Mouse (Mus musculus) MEL (cell line): ENCODE data around the gene Elp5. TPM values are rescaled to one million over a fixed set of nuclear protein-coding genes. Genes with fewer than 3 reads are reported as not detected.

Experiments used
- DNase-seq: peaks from one replicate; pipeline ENCODE4 v3.0.0; 2011; ENCODE audit warnings: low read depth, low spot score
- H3K27ac ChIP-seq: 2 replicates; pipeline ENCODE4 v1.5.1; 2012; ENCODE audit warnings: low read depth, mild to moderate bottlenecking, control low read depth, low read length, moderate library complexity; ENCODE audit not compliant: control insufficient read depth
- H3K27me3 ChIP-seq, 2 experiments: fragments of 150-350 bp in 1 of 2; sonication (generic) in 1 of 2; 2 replicates each; pipeline ENCODE4 v1.6.1; 2012; ENCODE audit warnings: low read length in 2 of 2, mild to moderate bottlenecking in 2 of 2, improper control_type of control experiment in 1 of 2, moderate library complexity in 1 of 2; ENCODE audit not compliant: insufficient read depth in 2 of 2, control insufficient read depth in 1 of 2
- H3K36me3 ChIP-seq, 2 experiments: 2 replicates each; pipeline ENCODE4 v1.6.1; 2012 to 2014; ENCODE audit warnings: low read length in 2 of 2, improper control_type of control experiment in 1 of 2, inconsistent platforms in 1 of 2, mild to moderate bottlenecking in 1 of 2; ENCODE audit not compliant: insufficient read depth in 2 of 2, control insufficient read depth in 1 of 2
- H3K4me1 ChIP-seq, 2 experiments: fragments of 150-350 bp in 1 of 2; sonication (generic) in 1 of 2; 2 replicates each; pipeline ENCODE4 v1.6.1; 2012; ENCODE audit warnings: low read length in 2 of 2, improper control_type of control experiment in 1 of 2, mild to moderate bottlenecking in 1 of 2; ENCODE audit not compliant: insufficient read depth in 2 of 2, control insufficient read depth in 1 of 2
- H3K4me3 ChIP-seq, 2 experiments: fragments of 150-350 bp in 1 of 2; sonication (generic) in 1 of 2; 2 replicates each; pipeline ENCODE4 v1.5.1; 2012; ENCODE audit warnings: low read depth in 2 of 2, low read length in 2 of 2, mild to moderate bottlenecking in 2 of 2, moderate library complexity in 2 of 2, control low read depth in 1 of 2, improper control_type of control experiment in 1 of 2; ENCODE audit not compliant: control insufficient read depth in 1 of 2, insufficient read depth in 1 of 2
- H3K79me2 ChIP-seq: 2 replicates; pipeline ENCODE4 v1.6.1; 2012; ENCODE audit warnings: mild to moderate bottlenecking, low read length, moderate library complexity; ENCODE audit not compliant: control insufficient read depth, poor library complexity, insufficient read depth
- H3K9ac ChIP-seq: 2 replicates; pipeline ENCODE4 v1.6.1; 2012; ENCODE audit warnings: low read depth, mild to moderate bottlenecking, control low read depth, low read length, moderate library complexity; ENCODE audit not compliant: control insufficient read depth, poor library complexity, severe bottlenecking
- H3K9me3 ChIP-seq: fragments of 150-350 bp; sonication (generic); replicated peaks from 2 replicates; pipeline ENCODE4 v1.6.1; 2012; ENCODE audit warnings: mild to moderate bottlenecking, low read length, improper control_type of control experiment, moderate library complexity; ENCODE audit not compliant: insufficient read depth
- BHLHE40 ChIP-seq: IDR thresholded peaks from 2 replicates; pipeline ENCODE4 v1.6.1; 2012; ENCODE audit warnings: low read depth, mild to moderate bottlenecking, inconsistent platforms, low read length, improper control_type of control experiment, borderline replicate concordance
- CHD1 ChIP-seq: IDR thresholded peaks from 2 replicates; pipeline ENCODE4 v1.6.1; 2012; ENCODE audit warnings: low read depth, mild to moderate bottlenecking, inconsistent platforms, low read length, improper control_type of control experiment
- CHD2 ChIP-seq: IDR thresholded peaks from 2 replicates; pipeline ENCODE4 v1.6.1; 2011; ENCODE audit warnings: low read length, improper control_type of control experiment
- CTCF ChIP-seq, 3 experiments: IDR thresholded peaks in 2 of 3; conservative IDR thresholded peaks in 1 of 3; 2 replicates each; pipeline ENCODE4 v1.5.1; 2011 to 2012; ENCODE audit warnings: low read length in 3 of 3, low read depth in 2 of 3, mild to moderate bottlenecking in 2 of 3, improper control_type of control experiment in 1 of 3, inconsistent platforms in 1 of 3, mixed read lengths in 1 of 3, moderate library complexity in 1 of 3; ENCODE audit not compliant: control insufficient read depth in 1 of 3, insufficient read depth in 1 of 3, poor library complexity in 1 of 3, severe bottlenecking in 1 of 3
- E2F4 ChIP-seq: IDR thresholded peaks from 2 replicates; pipeline ENCODE4 v1.6.1; 2011; ENCODE audit warnings: low read depth, low read length, improper control_type of control experiment, borderline replicate concordance
- ELF1 ChIP-seq: IDR thresholded peaks from 2 replicates; pipeline ENCODE4 v1.6.1; 2014; ENCODE audit warnings: low read depth, mild to moderate bottlenecking, inconsistent platforms, low read length, improper control_type of control experiment, moderate library complexity
- EP300 ChIP-seq, 2 experiments: IDR thresholded peaks; 2 replicates each; pipeline ENCODE4 v1.6.1; 2011; ENCODE audit warnings: improper control_type of control experiment in 2 of 2, low read length in 2 of 2, low read depth in 1 of 2, mild to moderate bottlenecking in 1 of 2
- ETS1 ChIP-seq: IDR thresholded peaks from 2 replicates; pipeline ENCODE4 v1.6.1; 2012; ENCODE audit warnings: low read depth, mild to moderate bottlenecking, inconsistent platforms, low read length, improper control_type of control experiment, moderate library complexity
- GABPA ChIP-seq: IDR thresholded peaks from 2 replicates; pipeline ENCODE4 v1.6.1; 2012; ENCODE audit warnings: low read depth, mild to moderate bottlenecking, inconsistent platforms, low read length, improper control_type of control experiment, moderate library complexity
- GATA1 ChIP-seq: IDR thresholded peaks from 2 replicates; pipeline ENCODE4 v1.6.1; 2011; ENCODE audit warnings: low read depth, low read length, improper control_type of control experiment
- HCFC1 ChIP-seq: IDR thresholded peaks from 2 replicates; pipeline ENCODE4 v1.6.1; 2012; ENCODE audit warnings: low read depth, mild to moderate bottlenecking, inconsistent platforms, low read length, improper control_type of control experiment, moderate library complexity
- JUND ChIP-seq: IDR thresholded peaks from 2 replicates; pipeline ENCODE4 v1.6.1; 2011; ENCODE audit warnings: low read depth, mild to moderate bottlenecking, improper control_type of control experiment, low read length
- MXI1 ChIP-seq: IDR thresholded peaks from 2 replicates; pipeline ENCODE4 v1.6.1; 2011; ENCODE audit warnings: mild to moderate bottlenecking, low read depth, low read length, improper control_type of control experiment
- MYB ChIP-seq: IDR thresholded peaks from 2 replicates; pipeline ENCODE4 v1.6.1; 2011; ENCODE audit warnings: mild to moderate bottlenecking, low read depth, low read length, improper control_type of control experiment
- MYC ChIP-seq: IDR thresholded peaks from 2 replicates; pipeline ENCODE4 v1.6.1; 2011; ENCODE audit warnings: low read depth, mild to moderate bottlenecking, low read length, improper control_type of control experiment, moderate library complexity
- NELFE ChIP-seq: IDR thresholded peaks from 2 replicates; pipeline ENCODE4 v1.6.1; 2011; ENCODE audit warnings: low read depth, low read length, improper control_type of control experiment
- NRF1 ChIP-seq: IDR thresholded peaks from 2 replicates; pipeline ENCODE4 v1.6.1; 2014; ENCODE audit warnings: low read depth, mild to moderate bottlenecking, inconsistent platforms, low read length, improper control_type of control experiment, moderate library complexity; ENCODE audit not compliant: poor library complexity, insufficient read depth, severe bottlenecking
- POLR2A ChIP-seq, 2 experiments: IDR thresholded peaks; 2 replicates each; pipeline ENCODE4 v1.6.1; 2011 to 2012; ENCODE audit warnings: low read length in 2 of 2, mild to moderate bottlenecking in 2 of 2, control low read depth in 1 of 2, improper control_type of control experiment in 1 of 2, low read depth in 1 of 2, moderate library complexity in 1 of 2; ENCODE audit not compliant: control insufficient read depth in 1 of 2, insufficient read depth in 1 of 2, poor library complexity in 1 of 2
- POLR2AphosphoS2 ChIP-seq: IDR thresholded peaks from 2 replicates; pipeline ENCODE4 v1.6.1; 2011; ENCODE audit warnings: low read length, improper control_type of control experiment
- POLR2AphosphoS5 ChIP-seq: IDR thresholded peaks from 2 replicates; pipeline ENCODE4 v1.6.1; 2012; ENCODE audit warnings: low read depth, borderline replicate concordance, mild to moderate bottlenecking, inconsistent platforms, low read length, moderate library complexity, mixed read lengths
- RAD21 ChIP-seq: IDR thresholded peaks from 2 replicates; pipeline ENCODE4 v1.6.1; 2011; ENCODE audit warnings: mild to moderate bottlenecking, low read depth, low read length, improper control_type of control experiment
- RCOR1 ChIP-seq: IDR thresholded peaks from 2 replicates; pipeline ENCODE4 v1.6.1; 2012; ENCODE audit warnings: low read depth, mild to moderate bottlenecking, inconsistent platforms, low read length, improper control_type of control experiment
- SIN3A ChIP-seq: IDR thresholded peaks from 2 replicates; pipeline ENCODE4 v1.6.1; 2012; ENCODE audit warnings: low read length, improper control_type of control experiment, inconsistent platforms
- SMC3 ChIP-seq: IDR thresholded peaks from 2 replicates; pipeline ENCODE4 v1.6.1; 2011; ENCODE audit warnings: low read depth, low read length, improper control_type of control experiment
- TAL1 ChIP-seq: IDR thresholded peaks from 2 replicates; pipeline ENCODE4 v1.6.1; 2012; ENCODE audit warnings: mild to moderate bottlenecking, inconsistent platforms, low read length, moderate library complexity, mixed read lengths
- TBP ChIP-seq: IDR thresholded peaks from 2 replicates; pipeline ENCODE4 v1.8.0; 2011; ENCODE audit warnings: low read depth, low read length, improper control_type of control experiment
- TCF12 ChIP-seq: IDR thresholded peaks from 2 replicates; pipeline ENCODE4 v1.6.1; 2014; ENCODE audit warnings: low read depth, mild to moderate bottlenecking, inconsistent platforms, low read length, improper control_type of control experiment, moderate library complexity
- UBTF ChIP-seq: IDR thresholded peaks from 2 replicates; pipeline ENCODE4 v1.6.1; 2012; ENCODE audit warnings: low read depth, mild to moderate bottlenecking, inconsistent platforms, low read length, improper control_type of control experiment, moderate library complexity, borderline replicate concordance; ENCODE audit not compliant: insufficient read depth
- ZKSCAN1 ChIP-seq: IDR thresholded peaks from 2 replicates; pipeline ENCODE4 v1.6.1; 2012; ENCODE audit warnings: low read depth, mild to moderate bottlenecking, inconsistent platforms, low read length, improper control_type of control experiment, moderate library complexity
- ZMIZ1 ChIP-seq: IDR thresholded peaks from 2 replicates; pipeline ENCODE4 v1.6.1; 2012; ENCODE audit warnings: low read depth, mild to moderate bottlenecking, inconsistent platforms, low read length, improper control_type of control experiment, moderate library complexity
- ZNF384 ChIP-seq: IDR thresholded peaks from 2 replicates; pipeline ENCODE4 v1.6.1; 2012; ENCODE audit warnings: low read depth, mild to moderate bottlenecking, inconsistent platforms, low read length, improper control_type of control experiment
- polyA plus RNA-seq, 2 experiments: library from polyadenylated mRNA; stranded (reverse) in 1 of 2; unstranded in 1 of 2; fragments of >175 nt in 1 of 2; fragments of >200 nt in 1 of 2; gene quantifications; 2 replicates each; pipeline versions ENCODE4 v1.2.1 to v1.2.4; 2012; ENCODE audit warnings: low replicate concordance in 2 of 2, low read depth in 1 of 2; ENCODE audit not compliant: insufficient read length in 2 of 2, insufficient read depth in 1 of 2, missing spikeins in 1 of 2
- total RNA-seq: library from RNA; depleted of rRNA; stranded (reverse); fragments of 300-350 nt; gene quantifications from 2 replicates; pipeline ENCODE4 v1.2.3, GENCODE M21; 2012

The Elp5 gene
- total and polyA plus RNA-seq, 3 experiments: 189 to 222 TPM; not detected in 1

DNA sequence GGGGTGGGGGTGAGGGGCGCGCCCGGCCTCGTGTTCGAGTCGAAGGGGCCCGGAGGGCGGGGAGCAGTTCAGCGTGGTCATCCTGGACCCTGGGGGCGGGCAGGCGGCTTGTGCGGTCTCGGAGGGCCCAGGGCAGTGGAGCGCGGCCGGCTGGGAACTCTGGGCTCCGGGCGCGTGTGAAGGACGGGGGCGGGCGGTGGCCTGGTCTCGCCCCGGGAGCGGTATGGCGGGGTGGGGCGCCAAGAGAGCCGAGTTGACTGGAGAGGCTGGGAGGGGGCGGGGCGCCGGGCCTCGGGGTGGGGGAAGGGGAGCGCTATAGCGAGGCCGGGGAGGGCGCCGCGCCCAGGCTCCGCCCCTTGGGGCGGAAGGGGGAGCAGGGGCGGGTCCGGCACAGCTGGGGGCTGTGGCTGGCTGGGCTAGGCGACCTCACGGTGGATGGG is 14.8 kb upstream of the Elp5 start:
- Histone ChIP-seq H3K4me3 (peak overlapping the region; percentile 66 to 98), H3K27ac (peak overlapping the region; percentile 88), H3K9ac (peak overlapping the region; percentile 99), H3K4me1 (peaks cover 16 to 46% of the 10 kb centered on the region in 2 experiments), H3K9me3 (no peaks in the 10 kb centered on the region), H3K27me3 (no peaks in the 10 kb centered on the region), H3K36me3 (peaks cover 8 to 51% of the 10 kb centered on the region in 2 experiments), H3K79me2 (peaks cover 42% of the 10 kb centered on the region)
- TF ChIP-seq ELF1: no peak
- TF ChIP-seq ZMIZ1: 0 out of 2 replicates have a peak, but pooled peaks have one; percentile 78
- TF ChIP-seq MYB: no peak
- 0 out of 4 replicates have a peak, but pooled peaks of 1 of the 2 experiments have one; percentile 13 for TF ChIP-seq EP300 (IDR thresholded peaks at IDR 0.05; ENCODE audit: low read depth in 1 of 2, low read length in 2 of 2)
- TF ChIP-seq ZNF384: no peak
- no peak for TF ChIP-seq ZKSCAN1
- TF ChIP-seq UBTF: no peak
- TF ChIP-seq POLR2A (IDR thresholded peaks at IDR 0.05; ENCODE audit: control insufficient read depth in 1 of 2, insufficient read depth in 1 of 2, low read depth in 1 of 2, low read length in 2 of 2, poor library complexity in 1 of 2): peak; percentile 62 to 86; a peak in 3 of 4 replicates
- TF ChIP-seq TBP: no peak
- TF ChIP-seq SMC3: no peak
- no peak for TF ChIP-seq RAD21
- no peak for TF ChIP-seq E2F4
- TF ChIP-seq JUND: no peak
- no peak for TF ChIP-seq SIN3A
- 0 out of 2 replicates have a peak, but pooled peaks have one; percentile 20 for TF ChIP-seq BHLHE40
- no peak for TF ChIP-seq RCOR1
- peak; percentile 71 for TF ChIP-seq MXI1
- TF ChIP-seq CHD1: no peak
- TF ChIP-seq NRF1: no peak
- peak; percentile 29; the same call in 1 of the 2 replicates for TF ChIP-seq CHD2
- TF ChIP-seq ETS1: no peak
- peak; percentile 33 for TF ChIP-seq HCFC1
- no peak for TF ChIP-seq GATA1
- TF ChIP-seq NELFE: peak; percentile 79
- TF ChIP-seq GABPA: no peak
- 0 out of 2 replicates have a peak, but pooled peaks have one; percentile 14 for TF ChIP-seq MYC
- TF ChIP-seq TCF12: peak; percentile 37; the same call in 1 of the 2 replicates
- no peak for TF ChIP-seq POLR2AphosphoS5
- TF ChIP-seq TAL1: no peak
- 0 out of 2 replicates have a peak, but pooled peaks have one; percentile 40 for TF ChIP-seq POLR2AphosphoS2
- no peak for TF ChIP-seq CTCF (IDR thresholded peaks at IDR 0.05 in 2 of 3, conservative IDR thresholded peaks at IDR 0.05 in 1 of 3; ENCODE audit: control insufficient read depth in 1 of 3, insufficient read depth in 1 of 3, low read depth in 2 of 3, low read length in 3 of 3, poor library complexity in 1 of 3, severe bottlenecking in 1 of 3)
- peak; percentile 89 for DNase-seq
